10 mouse cellular contexts compared by ENCODE assay signal in genomic region chr10:42225184-42225935, GRCm38 (mm10). TPM values are rescaled to one million over a fixed set of nuclear protein-coding genes. Genes with fewer than 3 reads are reported as not detected.
A peak's percentile ranks its signal among the peaks of the same experiment; 100 is the strongest.
DNase-seq lines count a peak whose midpoint lies in the region; ATAC-seq and TF ChIP-seq lines count a peak whose summit lies in the region.
"Had no signal": no experiment of that assay in that cellular context is flagged by ENCODE, and none has a peak within 500 bp of the region (broad histone marks: within the 10 kb centered on the region; RNA-seq: fewer than 3 reads in every experiment).

No protein-coding gene starts in this region.

- H3K4me1 ChIP-seq in lung, postnatal 0 days (ENCODE audit: insufficient read depth, low read depth, low read length), result peaks cover 17% of the 10 kb centered on the region
- peaks cover 96% of the 10 kb centered on the region for H3K4me1 ChIP-seq in liver, embryonic 15.5 days (replicated peaks)

- DNase-seq in lung, postnatal 0 days (ENCODE audit: low spot score), result peak; percentile 39
- DNase-seq in lung, postnatal 14 days, result no peak
- DNase-seq in kidney, adult 18-20 months, result peak; percentile 67
- DNase-seq in layer of hippocampus, adult 9-10 months (ENCODE audit: low spot score), result no peak
- DNase-seq in frontal cortex, postnatal 10 days (ENCODE audit: low spot score in 2 of 2), result no peak
- DNase-seq: cerebellum, adult 9-10 months; heart, postnatal 4 days had no signal

- no peaks in the 10 kb centered on the region for H3K9me3 ChIP-seq in lung, postnatal 0 days (ENCODE audit: low read length)
- H3K9me3 ChIP-seq in liver, embryonic 15.5 days (replicated peaks), result no peaks in the 10 kb centered on the region

- TF ChIP-seq EP300 in lung, postnatal 0 days (IDR thresholded peaks at IDR 0.05), result no peak

- H3K27ac ChIP-seq in lung, postnatal 0 days (ENCODE audit: low read length), result 0 out of 2 replicates have a peak overlapping the region, but pooled peaks have one; percentile 20
- H3K27ac ChIP-seq in liver, embryonic 15.5 days (replicated peaks), result peak overlapping the region; percentile 25

- WGBS in lung, postnatal 0 days, result 79% methylated on average over 18 of the region's 18 CpGs
- WGBS in liver, embryonic 15.5 days (ENCODE audit: insufficient replicate concordance), result 76% methylated on average over 18 of the region's 18 CpGs

- no peak overlapping the region for H3K9ac ChIP-seq in lung, postnatal 0 days (replicated peaks; ENCODE audit: low read depth)
- no peak overlapping the region for H3K9ac ChIP-seq in liver, embryonic 15.5 days

- ATAC-seq in lung, postnatal 0 days, result no peak
- peak; percentile 21; the same call in 1 of the 2 replicates for ATAC-seq in liver, embryonic 15.5 days (ENCODE audit: insufficient read depth)
- ATAC-seq in activated CD4-positive, CD25-positive, alpha-beta regulatory T cell, adult 4 months, result no peak
- ATAC-seq: forebrain, embryonic 16.5 days had no signal

- H3K27me3 ChIP-seq in lung, postnatal 0 days (replicated peaks; ENCODE audit: insufficient read depth, low read length), result no peaks in the 10 kb centered on the region
- no peaks in the 10 kb centered on the region for H3K27me3 ChIP-seq in liver, embryonic 15.5 days

- H3K4me3 ChIP-seq in lung, postnatal 0 days (ENCODE audit: low read depth, low read length), result no peak overlapping the region
- H3K4me3 ChIP-seq in liver, embryonic 15.5 days (replicated peaks), result no peak overlapping the region

- H3K4me2 ChIP-seq in lung, postnatal 0 days (replicated peaks; ENCODE audit: low read depth, low read length), result no peak overlapping the region
- 0 out of 2 replicates have a peak overlapping the region, but pooled peaks have one; percentile 6 for H3K4me2 ChIP-seq in liver, embryonic 15.5 days

- no peak for TF ChIP-seq CTCF in lung, postnatal 0 days (IDR thresholded peaks at IDR 0.05)

- H3K36me3 ChIP-seq in lung, postnatal 0 days (ENCODE audit: insufficient read depth, low read length), result no peaks in the 10 kb centered on the region
- H3K36me3 ChIP-seq in liver, embryonic 15.5 days (replicated peaks), result peaks cover 68% of the 10 kb centered on the region

RNA-seq across cellular contexts. Expression of gene Foxo3, which starts 51.2 kb away (rescaled TPM):
- polyA plus RNA-seq in lung, postnatal 0 days (2015; fragmentation: Nextera tagmentation; extraction: Ambion mirVana), result 15.2 and 22.9 TPM in 2 replicates
- polyA plus RNA-seq in liver, embryonic 15.5 days (2015; fragmentation: Nextera tagmentation; extraction: Ambion mirVana), result 15.1 and 15.9 TPM in 2 replicates
- 1 to 10 TPM; 8.6 to 9.4 TPM for polyA plus RNA-seq in activated CD4-positive, CD25-positive, alpha-beta regulatory T cell, adult 4 months (2017; shearing (Covaris generic))

Comparison
In these comparisons a context has a peak if more than half of its experiments do, and no peak if none do; other contexts are left out.
1. DNase-seq: peak in lung, postnatal 0 days (single experiment) and kidney, adult 18-20 months (single experiment); none in lung, postnatal 14 days (single experiment), layer of hippocampus, adult 9-10 months (single experiment) and frontal cortex, postnatal 10 days (0 of 2).